Mouse (Mus musculus): Measurements from ENCODE around the gene Maff. TPM values are rescaled to one million over a fixed set of nuclear protein-coding genes. Genes with fewer than 3 reads are reported as not detected.
A peak's percentile ranks its signal among the peaks of the same experiment; 100 is the strongest.

Maff gene
- polyA plus RNA-seq (2014; fragmentation: Nextera tagmentation; extraction: Ambion mirVana), result 6.4 and 8.9 TPM in 2 replicates

- Histone ChIP-seq H3K4me3 (ENCODE audit: low read depth, low read length) (peak within 1 kb of the TSS; percentile 73), H3K4me1 (replicated peaks; ENCODE audit: control insufficient read depth, insufficient read depth, low read length) (peaks cover 7% of the 10 kb centered on the region), H3K27me3 (replicated peaks; ENCODE audit: control insufficient read depth, insufficient read depth, low read length) (no peaks in the 10 kb centered on the region), H3K4me2 (ENCODE audit: low read length) (peak within 1 kb of the TSS; percentile 82), H3K27ac (ENCODE audit: low read depth) (peak within 1 kb of the TSS; percentile 99), H3K9ac (ENCODE audit: low read length) (peak within 1 kb of the TSS; percentile 87), H3K9me3 (ENCODE audit: control insufficient read depth, low read length) (0 out of 2 replicates have a peak, but pooled peaks cover 2% of the 10 kb centered on the region), H3K36me3 (ENCODE audit: control insufficient read depth, insufficient read depth, low read length) (no peaks in the 10 kb centered on the region)
- 56% methylated on average over 8 of the region's 8 CpGs for WGBS
- ATAC-seq (replicated peaks; ENCODE audit: low FRiP score, low TSS enrichment, low read depth) (no peak), DNase-seq (ENCODE audit: low spot score) (no peak)
These were observed at the start of gene Maff for GRCm38 (mm10) chr15:79346051-79346793. TSS of gene Maff (plus strand) at chr15:79346621.

GRCm38 (mm10) chr15:79298553-79298952 lies 47.9 kb upstream of the Maff start:
- Histone ChIP-seq H3K36me3 (ENCODE audit: control insufficient read depth, insufficient read depth, low read length) (no peaks in the 10 kb centered on the region), H3K27ac (ENCODE audit: low read depth) (no peak overlapping the region), H3K4me1 (replicated peaks; ENCODE audit: control insufficient read depth, insufficient read depth, low read length) (no peaks in the 10 kb centered on the region), H3K27me3 (replicated peaks; ENCODE audit: control insufficient read depth, insufficient read depth, low read length) (no peaks in the 10 kb centered on the region), H3K9me3 (ENCODE audit: control insufficient read depth, low read length) (no peaks in the 10 kb centered on the region), H3K4me3 (ENCODE audit: low read depth, low read length) (no peak overlapping the region), H3K9ac (ENCODE audit: low read length) (no peak overlapping the region), H3K4me2 (ENCODE audit: low read length) (no peak overlapping the region)
- ATAC-seq (replicated peaks; ENCODE audit: low FRiP score, low TSS enrichment, low read depth) (no peak), DNase-seq (ENCODE audit: low spot score) (no peak)
- WGBS, result 86% methylated on average over 6 of the region's 6 CpGs

GRCm38 (mm10) chr15:79299563-79300155 lies 46.8 kb upstream of the Maff start:
- H3K9me3 ChIP-seq (ENCODE audit: control insufficient read depth, low read length), result no peaks in the 10 kb centered on the region
- no peak overlapping the region for H3K27ac ChIP-seq (ENCODE audit: low read depth)
- H3K36me3 ChIP-seq (ENCODE audit: control insufficient read depth, insufficient read depth, low read length), result 0 out of 2 replicates have a peak, but pooled peaks cover 7% of the 10 kb centered on the region
- H3K4me2 ChIP-seq (ENCODE audit: low read length), result no peak overlapping the region
- no peak for DNase-seq (ENCODE audit: low spot score)
- no peaks in the 10 kb centered on the region for H3K27me3 ChIP-seq (replicated peaks; ENCODE audit: control insufficient read depth, insufficient read depth, low read length)
- WGBS, result 76% methylated on average over 2 of the region's 2 CpGs
- no peaks in the 10 kb centered on the region for H3K4me1 ChIP-seq (replicated peaks; ENCODE audit: control insufficient read depth, insufficient read depth, low read length)
- H3K9ac ChIP-seq (ENCODE audit: low read length), result no peak overlapping the region
- no peak for ATAC-seq (replicated peaks; ENCODE audit: low FRiP score, low TSS enrichment, low read depth)
- no peak overlapping the region for H3K4me3 ChIP-seq (ENCODE audit: low read depth, low read length)

- H3K4me3 ChIP-seq (ENCODE audit: low read depth, low read length), result no peak overlapping the region
- H3K9ac ChIP-seq (ENCODE audit: low read length), result no peak overlapping the region
- ATAC-seq (replicated peaks; ENCODE audit: low FRiP score, low TSS enrichment, low read depth) (no peak), DNase-seq (ENCODE audit: low spot score) (no peak)
- no peaks in the 10 kb centered on the region for H3K27me3 ChIP-seq (replicated peaks; ENCODE audit: control insufficient read depth, insufficient read depth, low read length)
- H3K36me3 ChIP-seq (ENCODE audit: control insufficient read depth, insufficient read depth, low read length), result peaks cover 16% of the 10 kb centered on the region
- H3K4me2 ChIP-seq (ENCODE audit: low read length), result no peak overlapping the region
- H3K27ac ChIP-seq (ENCODE audit: low read depth), result no peak overlapping the region
- no peaks in the 10 kb centered on the region for H3K9me3 ChIP-seq (ENCODE audit: control insufficient read depth, low read length)
- 84% methylated on average over 8 of the region's 8 CpGs for WGBS
- H3K4me1 ChIP-seq (replicated peaks; ENCODE audit: control insufficient read depth, insufficient read depth, low read length), result no peaks in the 10 kb centered on the region
These were observed 42.7 kb upstream of the Maff start for GRCm38 (mm10) chr15:79303725-79304124.

GRCm38 (mm10) chr15:79304832-79305231 lies 41.6 kb upstream of the Maff start:
- ATAC-seq (replicated peaks; ENCODE audit: low FRiP score, low TSS enrichment, low read depth), result no peak
- Histone ChIP-seq H3K9me3 (ENCODE audit: control insufficient read depth, low read length) (no peaks in the 10 kb centered on the region), H3K4me1 (replicated peaks; ENCODE audit: control insufficient read depth, insufficient read depth, low read length) (no peaks in the 10 kb centered on the region), H3K27me3 (replicated peaks; ENCODE audit: control insufficient read depth, insufficient read depth, low read length) (no peaks in the 10 kb centered on the region), H3K4me2 (ENCODE audit: low read length) (no peak overlapping the region), H3K36me3 (ENCODE audit: control insufficient read depth, insufficient read depth, low read length) (peaks cover 16% of the 10 kb centered on the region), H3K9ac (ENCODE audit: low read length) (no peak overlapping the region), H3K27ac (ENCODE audit: low read depth) (no peak overlapping the region), H3K4me3 (ENCODE audit: low read depth, low read length) (no peak overlapping the region)
- DNase-seq (ENCODE audit: low spot score), result no peak
- 57% methylated on average over 5 of the region's 5 CpGs for WGBS

- no peaks in the 10 kb centered on the region for H3K4me1 ChIP-seq (replicated peaks; ENCODE audit: control insufficient read depth, insufficient read depth, low read length)
- no peak overlapping the region for H3K4me3 ChIP-seq (ENCODE audit: low read depth, low read length)
- H3K9ac ChIP-seq (ENCODE audit: low read length), result no peak overlapping the region
- peaks cover 23% of the 10 kb centered on the region for H3K36me3 ChIP-seq (ENCODE audit: control insufficient read depth, insufficient read depth, low read length)
- DNase-seq (ENCODE audit: low spot score), result no peak
- H3K27me3 ChIP-seq (replicated peaks; ENCODE audit: control insufficient read depth, insufficient read depth, low read length), result no peaks in the 10 kb centered on the region
- ATAC-seq (replicated peaks; ENCODE audit: low FRiP score, low TSS enrichment, low read depth), result no peak
- H3K4me2 ChIP-seq (ENCODE audit: low read length), result no peak overlapping the region
- WGBS, result 73% methylated on average over 23 of the region's 23 CpGs
- H3K9me3 ChIP-seq (ENCODE audit: control insufficient read depth, low read length), result no peaks in the 10 kb centered on the region
- no peak overlapping the region for H3K27ac ChIP-seq (ENCODE audit: low read depth)
These were observed 40.3 kb upstream of the Maff start for GRCm38 (mm10) chr15:79306043-79306637.

GRCm38 (mm10) chr15:79307861-79308260 lies 38.6 kb upstream of the Maff start:
- H3K27me3 ChIP-seq (replicated peaks; ENCODE audit: control insufficient read depth, insufficient read depth, low read length), result no peaks in the 10 kb centered on the region
- H3K9ac ChIP-seq (ENCODE audit: low read length), result no peak overlapping the region
- DNase-seq (ENCODE audit: low spot score), result no peak

GRCm38 (mm10) chr15:79313848-79314369 lies 32.5 kb upstream of the Maff start:
- no peaks in the 10 kb centered on the region for H3K4me1 ChIP-seq (replicated peaks; ENCODE audit: control insufficient read depth, insufficient read depth, low read length)
- no peaks in the 10 kb centered on the region for H3K9me3 ChIP-seq (ENCODE audit: control insufficient read depth, low read length)
- H3K36me3 ChIP-seq (ENCODE audit: control insufficient read depth, insufficient read depth, low read length), result peaks cover 16% of the 10 kb centered on the region; the same call in 1 of the 2 replicates
- no peak overlapping the region for H3K27ac ChIP-seq (ENCODE audit: low read depth)
- no peak for ATAC-seq (replicated peaks; ENCODE audit: low FRiP score, low TSS enrichment, low read depth)
- no peak overlapping the region for H3K9ac ChIP-seq (ENCODE audit: low read length)
- H3K27me3 ChIP-seq (replicated peaks; ENCODE audit: control insufficient read depth, insufficient read depth, low read length), result no peaks in the 10 kb centered on the region
- WGBS, result 70% methylated on average over 8 of the region's 8 CpGs
- no peak overlapping the region for H3K4me2 ChIP-seq (ENCODE audit: low read length)
- no peak overlapping the region for H3K4me3 ChIP-seq (ENCODE audit: low read depth, low read length)
- no peak for DNase-seq (ENCODE audit: low spot score)

More at GRCm38 (mm10) chr15:79307861-79308260, 38.6 kb upstream of the Maff start:
- no peak overlapping the region for H3K27ac ChIP-seq (ENCODE audit: low read depth)
- no peak overlapping the region for H3K4me3 ChIP-seq (ENCODE audit: low read depth, low read length)
- no peak overlapping the region for H3K4me2 ChIP-seq (ENCODE audit: low read length)
- WGBS, result 46% methylated on average over 4 of the region's 4 CpGs
- no peaks in the 10 kb centered on the region for H3K9me3 ChIP-seq (ENCODE audit: control insufficient read depth, low read length)
- peaks cover 25% of the 10 kb centered on the region for H3K36me3 ChIP-seq (ENCODE audit: control insufficient read depth, insufficient read depth, low read length)
- ATAC-seq (replicated peaks; ENCODE audit: low FRiP score, low TSS enrichment, low read depth), result no peak
- no peaks in the 10 kb centered on the region for H3K4me1 ChIP-seq (replicated peaks; ENCODE audit: control insufficient read depth, insufficient read depth, low read length)
